Mouse (Mus musculus): ENCODE measurements at regions not wholly inside any gene's neighbourhood (a gene's known extent, or its start where the extent isn't known, plus 50 kb on each side); places are given as distances from the start of the nearest gene placed in this dataset.

DNA sequence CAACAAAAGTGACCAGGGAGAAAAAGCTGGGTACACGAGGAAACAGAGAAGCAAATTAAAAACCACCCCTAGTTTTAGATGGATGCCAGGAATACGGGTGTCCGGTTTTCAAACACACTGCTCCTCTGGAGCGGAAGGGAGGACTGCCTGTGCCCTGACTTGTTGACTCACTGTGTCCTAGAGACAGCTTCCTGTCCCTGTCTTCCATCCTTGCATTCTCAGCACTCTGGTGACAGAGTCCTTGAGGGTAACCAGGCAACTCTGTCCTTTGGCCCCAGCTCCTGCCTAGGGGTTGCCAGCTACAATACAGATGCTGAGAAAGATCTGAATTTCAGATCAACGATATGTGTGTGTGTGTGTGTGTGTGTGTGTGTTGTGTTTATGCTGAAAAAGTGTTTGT, 741.1 kb downstream of the Gm826 start:
- TF ChIP-seq CTCF (IDR thresholded peaks at IDR 0.05; ENCODE audit: extremely low read depth, insufficient read depth, insufficient read length, insufficient replicate concordance): no peak
- no peak for TF ChIP-seq POLR2A (IDR thresholded peaks at IDR 0.05; ENCODE audit: low read depth, low read length)
